Mouse (Mus musculus) G1E-ER4 (cell line): ENCODE measurements around the gene 2200002D01Rik. TPM values are rescaled to one million over a fixed set of nuclear protein-coding genes. Genes with fewer than 3 reads are reported as not detected.

Experiments
- GATA1 ChIP-seq: IDR thresholded peaks from one replicate; pipeline ENCODE4 v1.8.0; 2012; ENCODE audit warnings: low read length, inconsistent platforms
- polyA plus RNA-seq: library from polyadenylated mRNA; stranded (reverse); fragments of >175 nt; gene quantifications from 2 replicates; pipeline ENCODE4 v1.2.3, GENCODE M21; 2012

Gene 2200002D01Rik
- polyA plus RNA-seq, 1 experiment: not detected

DNA sequence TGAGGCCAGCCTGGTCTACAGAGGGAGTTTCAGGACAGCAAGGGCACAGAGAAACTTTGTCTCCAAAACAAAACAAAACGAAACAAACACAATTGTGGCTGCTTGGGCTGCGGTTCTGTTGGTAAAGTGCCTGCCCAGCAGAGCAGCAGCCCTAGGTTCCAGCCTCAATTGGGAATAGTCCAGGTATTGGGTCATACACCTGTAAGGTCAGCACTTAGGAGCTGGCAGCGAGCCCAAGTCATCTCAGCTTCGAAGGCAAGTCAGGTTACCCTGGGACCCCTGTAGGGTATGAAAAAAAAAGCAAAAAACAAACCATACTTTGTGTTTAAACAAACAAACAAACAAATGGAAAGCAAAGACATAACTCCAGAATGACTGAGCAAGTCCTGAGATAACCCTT lies 7.6 kb upstream of the 2200002D01Rik start:
- TF ChIP-seq GATA1: no peak

DNA sequence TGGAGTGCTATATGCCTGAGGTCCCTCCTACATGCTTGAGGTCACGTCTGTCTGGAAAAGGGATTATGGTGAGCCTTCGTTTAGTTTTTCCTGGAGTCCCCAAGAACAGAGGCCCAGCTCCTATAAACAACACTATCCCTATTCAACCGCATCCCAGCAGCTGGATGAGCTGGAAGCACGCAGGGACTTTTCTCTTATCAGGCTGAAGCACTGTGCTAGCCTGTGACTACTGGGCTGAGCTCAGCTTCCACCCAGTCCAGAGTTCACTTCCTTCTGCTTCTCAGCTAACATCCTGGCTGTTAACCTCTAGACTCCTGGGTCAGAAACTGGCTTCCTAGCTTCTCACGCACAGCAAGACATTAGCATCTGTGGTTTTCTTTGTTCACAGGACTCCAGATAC lies 5.6 kb upstream of the 2200002D01Rik start:
- no peak for TF ChIP-seq GATA1

GRCm38 (mm10) chr7:29251166-29251565 lies 2.9 kb upstream of the 2200002D01Rik start:
- TF ChIP-seq GATA1: no peak

- TF ChIP-seq GATA1: no peak
These were observed 560 bp downstream of the 2200002D01Rik start for GRCm38 (mm10) chr7:29247706-29248105.

DNA sequence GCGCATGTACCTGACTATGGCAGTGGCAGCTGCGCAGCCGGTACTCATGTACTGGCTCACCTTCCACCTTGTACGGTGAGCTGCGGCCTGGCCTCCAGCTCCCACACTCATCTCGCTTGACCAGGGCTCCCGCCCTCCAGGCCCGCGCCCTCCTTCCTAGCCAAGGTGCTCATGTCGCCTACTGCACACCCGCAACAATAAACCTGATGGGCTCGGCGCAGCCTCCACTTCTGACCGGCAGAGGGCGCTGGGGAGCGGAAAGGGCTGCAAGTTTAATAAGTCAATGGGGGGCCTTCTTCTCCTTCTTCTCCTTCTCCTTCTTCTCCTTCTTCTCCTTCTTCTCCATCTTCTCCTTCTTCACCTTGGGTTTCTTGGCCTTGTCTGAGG lies 959 bp downstream of the 2200002D01Rik start:
- TF ChIP-seq GATA1: no peak

GRCm38 (mm10) chr7:29246619-29247313 lies 1.5 kb downstream of the 2200002D01Rik start:
- TF ChIP-seq GATA1: no peak

DNA sequence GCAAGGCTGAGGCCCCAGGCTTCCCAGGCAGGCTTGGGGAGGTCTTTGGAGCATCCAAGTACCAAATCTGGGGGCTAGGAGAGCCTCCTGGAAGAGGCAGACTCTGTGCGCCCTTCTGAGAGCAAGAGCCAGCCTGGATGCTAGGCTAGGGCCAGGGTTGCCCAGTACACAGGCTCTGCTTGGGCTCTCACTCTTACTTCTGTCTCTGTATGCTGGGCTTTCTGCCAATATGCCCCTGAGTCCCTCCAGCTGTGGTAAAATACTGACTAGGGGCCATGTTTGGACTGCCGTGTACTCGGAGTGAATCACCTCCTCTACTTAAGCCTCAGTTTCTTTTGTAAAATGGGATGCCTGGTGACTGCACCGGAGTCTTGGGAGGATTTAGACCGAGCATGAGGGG lies 2.3 kb downstream of the 2200002D01Rik start:
- TF ChIP-seq GATA1: no peak

- no peak for TF ChIP-seq GATA1
These were observed 3.4 kb downstream of the 2200002D01Rik start for GRCm38 (mm10) chr7:29244732-29245416.

GRCm38 (mm10) chr7:29238019-29238967 lies 10.0 kb downstream of the 2200002D01Rik start, which contains the start of gene Yif1b:
Gene Yif1b, plus strand, starts transcription at chr7:29238329.
- TF ChIP-seq GATA1: no peak

DNA sequence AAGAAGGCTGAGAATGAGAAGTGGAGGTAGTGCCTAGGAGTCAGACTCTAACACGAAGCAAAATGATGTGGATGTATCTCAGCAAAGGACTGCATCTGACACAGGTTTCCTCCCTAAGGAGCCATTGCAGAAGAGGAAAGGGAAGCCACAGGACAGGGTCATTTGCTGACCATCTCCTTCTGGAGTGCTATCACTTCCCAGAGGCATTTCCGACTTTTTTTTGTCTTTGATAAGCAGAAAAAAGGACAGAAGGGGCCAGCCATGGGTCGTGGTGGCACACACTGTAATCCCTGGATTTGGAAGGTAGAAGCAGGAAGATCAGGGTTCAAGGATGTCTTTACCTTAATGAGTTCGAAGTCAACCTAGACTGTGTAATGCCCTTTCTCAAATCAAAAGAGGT lies 11.7 kb downstream of the 2200002D01Rik start:
- no peak for TF ChIP-seq GATA1

GRCm38 (mm10) chr7:29234661-29235060 lies 13.6 kb downstream of the 2200002D01Rik start:
- TF ChIP-seq GATA1: no peak

- no peak for TF ChIP-seq GATA1
These were observed 14.5 kb downstream of the 2200002D01Rik start for GRCm38 (mm10) chr7:29233745-29234144.

DNA sequence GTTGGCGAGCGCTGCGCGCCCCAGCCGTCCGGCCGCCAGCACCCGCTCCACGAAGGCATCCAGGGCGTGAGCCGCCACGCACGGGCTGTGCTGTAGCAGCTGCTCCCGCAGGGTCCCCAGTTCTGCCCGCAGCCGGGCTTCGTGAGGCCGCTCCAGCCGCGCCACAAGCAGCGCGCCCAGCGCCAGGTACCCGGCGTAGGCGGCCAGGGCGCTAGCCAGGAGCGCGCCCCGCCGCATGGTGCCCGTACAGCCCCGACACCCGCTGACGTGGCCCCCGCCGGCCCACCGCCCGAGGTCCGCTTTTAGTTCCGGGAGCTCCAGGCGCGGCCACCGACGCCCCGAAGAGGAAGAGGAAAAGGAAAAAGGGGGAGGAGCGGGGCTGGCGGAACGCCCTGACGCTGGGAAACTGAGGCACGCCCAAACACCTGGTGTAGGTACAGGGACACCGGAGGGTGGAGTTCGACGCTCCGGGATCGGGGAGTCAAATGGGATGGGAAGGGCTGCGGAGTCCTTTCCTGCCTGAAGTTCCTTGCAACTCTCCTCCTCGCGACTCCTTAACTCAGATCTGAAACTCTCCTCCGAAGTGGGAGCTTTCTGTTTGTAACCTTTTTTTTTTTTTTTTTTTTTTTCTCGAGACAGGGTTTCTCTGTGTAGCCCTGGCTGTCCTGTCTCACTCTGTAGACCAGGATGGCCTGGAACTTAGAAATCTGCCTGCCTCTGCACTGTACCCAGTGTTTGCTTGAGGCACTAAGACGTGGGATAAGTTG lies 15.8 kb downstream of the 2200002D01Rik start, which contains the start of gene Kcnk6:
Gene Kcnk6 (minus strand): TSS at position 269 of the 767 bp plus-strand sequence.
- no peak for TF ChIP-seq GATA1

- TF ChIP-seq GATA1: no peak
These were observed 16.7 kb downstream of the 2200002D01Rik start for GRCm38 (mm10) chr7:29231517-29231916.

DNA sequence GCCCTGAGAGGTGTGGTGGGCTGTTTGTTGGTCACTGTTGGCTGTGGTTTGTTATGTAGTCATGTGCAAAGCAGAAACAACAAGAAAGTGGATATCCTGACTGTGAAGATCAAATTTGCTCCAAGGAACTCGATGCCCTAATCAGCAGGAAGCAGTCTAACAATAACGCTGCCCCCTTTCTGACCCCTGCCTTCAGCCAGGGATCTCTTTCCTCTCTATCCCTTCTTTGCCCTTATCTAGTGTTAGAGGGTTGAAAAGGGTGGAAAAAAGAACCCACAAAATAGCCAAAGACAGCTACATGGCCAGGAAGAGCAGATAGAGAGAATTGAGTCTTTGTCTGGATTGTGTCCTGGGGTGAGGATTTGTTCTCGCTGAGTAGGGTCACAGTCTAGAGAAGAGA lies 17.7 kb downstream of the 2200002D01Rik start:
- no peak for TF ChIP-seq GATA1
